20 mouse cellular contexts compared by ENCODE assay signal in genomic region chr16:89860708-89861107, GRCm38 (mm10).
A peak's percentile ranks its signal among the peaks of the same experiment; 100 is the strongest.
DNase-seq lines count a peak whose midpoint lies in the region; ATAC-seq and TF ChIP-seq lines count a peak whose summit lies in the region.
"Had no signal": no experiment of that assay in that cellular context is flagged by ENCODE, and none has a peak within 500 bp of the region (broad histone marks: within the 10 kb centered on the region; RNA-seq: fewer than 3 reads in every experiment).

No protein-coding gene starts in this region.

- H3K9me3 ChIP-seq in forebrain, embryonic 13.5 days (replicated peaks), result no peaks in the 10 kb centered on the region
- no peaks in the 10 kb centered on the region for H3K9me3 ChIP-seq in forebrain, postnatal 0 days (ENCODE audit: low read length)
- H3K9me3 ChIP-seq in hindbrain, embryonic 15.5 days, result no peaks in the 10 kb centered on the region
- no peaks in the 10 kb centered on the region for H3K9me3 ChIP-seq in hindbrain, embryonic 10.5 days
- H3K9me3 ChIP-seq: heart, embryonic 15.5 days; liver, embryonic 12.5 days; neural tube, embryonic 15.5 days had no signal

- peaks cover 30% of the 10 kb centered on the region for H3K4me1 ChIP-seq in forebrain, embryonic 13.5 days
- H3K4me1 ChIP-seq in forebrain, postnatal 0 days (ENCODE audit: insufficient read depth), result no peaks in the 10 kb centered on the region
- 0 out of 2 replicates have a peak, but pooled peaks cover 3% of the 10 kb centered on the region for H3K4me1 ChIP-seq in hindbrain, embryonic 15.5 days (replicated peaks)
- peaks cover 50% of the 10 kb centered on the region for H3K4me1 ChIP-seq in hindbrain, embryonic 10.5 days (replicated peaks)

- no peak for TF ChIP-seq CTCF in forebrain, postnatal 0 days (IDR thresholded peaks at IDR 0.05; ENCODE audit: low read depth)

- H3K27ac ChIP-seq in forebrain, embryonic 13.5 days, result no peak overlapping the region
- H3K27ac ChIP-seq in forebrain, postnatal 0 days (ENCODE audit: low read depth, low read length), result no peak overlapping the region
- H3K27ac ChIP-seq in hindbrain, embryonic 15.5 days (replicated peaks), result no peak overlapping the region
- H3K27ac ChIP-seq in hindbrain, embryonic 10.5 days, result no peak overlapping the region
- H3K27ac ChIP-seq: heart, embryonic 15.5 days; liver, embryonic 12.5 days; neural tube, embryonic 15.5 days had no signal

- no peak overlapping the region for H3K4me2 ChIP-seq in forebrain, embryonic 13.5 days
- H3K4me2 ChIP-seq in forebrain, postnatal 0 days (ENCODE audit: low read depth), result no peak overlapping the region
- H3K4me2 ChIP-seq in hindbrain, embryonic 15.5 days, result no peak overlapping the region
- H3K4me2 ChIP-seq: heart, embryonic 15.5 days; liver, embryonic 12.5 days; neural tube, embryonic 15.5 days had no signal

- H3K4me3 ChIP-seq in forebrain, embryonic 13.5 days, result no peak overlapping the region
- no peak overlapping the region for H3K4me3 ChIP-seq in forebrain, postnatal 0 days (ENCODE audit: low read depth, low read length)
- H3K4me3 ChIP-seq in hindbrain, embryonic 15.5 days, result no peak overlapping the region
- no peak overlapping the region for H3K4me3 ChIP-seq in hindbrain, embryonic 10.5 days
- H3K4me3 ChIP-seq: heart, embryonic 15.5 days; liver, embryonic 12.5 days; neural tube, embryonic 15.5 days had no signal

- H3K9ac ChIP-seq in forebrain, embryonic 13.5 days, result no peak overlapping the region
- no peak overlapping the region for H3K9ac ChIP-seq in forebrain, postnatal 0 days
- no peak overlapping the region for H3K9ac ChIP-seq in hindbrain, embryonic 15.5 days
- H3K9ac ChIP-seq: heart, embryonic 15.5 days; liver, embryonic 12.5 days; neural tube, embryonic 15.5 days had no signal

- ATAC-seq in forebrain, embryonic 13.5 days, result peak; percentile 57
- ATAC-seq in forebrain, postnatal 0 days, result no peak
- peak; percentile 28; the same call in 1 of the 2 replicates for ATAC-seq in hindbrain, embryonic 15.5 days (ENCODE audit: low FRiP score, low read depth)
- ATAC-seq: liver, embryonic 12.5 days had no signal

- H3K27me3 ChIP-seq in forebrain, embryonic 13.5 days, result no peaks in the 10 kb centered on the region
- H3K27me3 ChIP-seq in forebrain, postnatal 0 days (ENCODE audit: insufficient read depth, low read length), result no peaks in the 10 kb centered on the region
- H3K27me3 ChIP-seq in hindbrain, embryonic 15.5 days, result no peaks in the 10 kb centered on the region
- peaks cover 3% of the 10 kb centered on the region; the same call in 1 of the 2 replicates for H3K27me3 ChIP-seq in hindbrain, embryonic 10.5 days (ENCODE audit: insufficient read depth, poor library complexity, severe bottlenecking)
- H3K27me3 ChIP-seq: heart, embryonic 15.5 days; liver, embryonic 12.5 days; neural tube, embryonic 15.5 days had no signal

- DNase-seq in forebrain, postnatal 0 days, result no peak
- DNase-seq in hindbrain, embryonic 10.5 days (ENCODE audit: low spot score), result no peak
- peak; percentile 48 for DNase-seq in retina, postnatal 1 day
- no peak for DNase-seq in retina, embryonic 14.5 days (ENCODE audit: low spot score)
- DNase-seq in gastrocnemius, postnatal 14 days, result no peak
- no peak for DNase-seq in gastrocnemius, adult 8-10 months (ENCODE audit: low spot score in 2 of 2)
- DNase-seq: adrenal gland, postnatal 14 days; cerebellum, adult 9-10 months; heart, postnatal 36 days; kidney, adult 8-10 months; kidney, postnatal 14 days; left cerebral cortex, postnatal 4 days; lung, adult 18-20 months; lung, postnatal 36 days; right cerebral cortex, postnatal 14 days had no signal

- intact Hi-C loops in gastrocnemius, postnatal 14 days (cut with DNase I; ENCODE audit: low total_unique reads), result no loop called here

- WGBS in forebrain, embryonic 13.5 days, result 58% methylated on average over 6 of the region's 6 CpGs
- 39% methylated on average over 6 of the region's 6 CpGs for WGBS in forebrain, postnatal 0 days
- WGBS in hindbrain, embryonic 15.5 days, result 36% methylated on average over 6 of the region's 6 CpGs
- WGBS in hindbrain, embryonic 10.5 days, result 90% methylated on average over 6 of the region's 6 CpGs

- peaks cover 16% of the 10 kb centered on the region for H3K36me3 ChIP-seq in forebrain, embryonic 13.5 days (ENCODE audit: poor library complexity, severe bottlenecking)
- peaks cover 11% of the 10 kb centered on the region for H3K36me3 ChIP-seq in forebrain, postnatal 0 days (ENCODE audit: insufficient read depth)
- no peaks in the 10 kb centered on the region for H3K36me3 ChIP-seq in hindbrain, embryonic 15.5 days
- H3K36me3 ChIP-seq in hindbrain, embryonic 10.5 days, result peaks cover 24% of the 10 kb centered on the region
- H3K36me3 ChIP-seq: heart, embryonic 15.5 days; liver, embryonic 12.5 days had no signal
